Mouse (Mus musculus) heart, adult 2 months (tissue): ENCODE measurements at regions not wholly inside any gene's neighbourhood (a gene's known extent, or its start where the extent isn't known, plus 50 kb on each side); places are given as distances from the start of the nearest gene placed in this dataset.
A peak's percentile ranks its signal among the peaks of the same experiment; 100 is the strongest.

Experiments used
- CTCF ChIP-seq: fragments of 200-600 bp; IDR thresholded peaks from 2 replicates; pipeline ENCODE4 v1.8.1; 2022; ENCODE audit warnings: antibody characterized with exemption, mild to moderate bottlenecking, moderate library complexity
- EP300 ChIP-seq: fragments of 200-500 bp; IDR thresholded peaks from 2 replicates; pipeline ENCODE4 v1.6.1; 2011; ENCODE audit warnings: low read depth, low read length, control low read depth; ENCODE audit not compliant: insufficient read depth
- POLR2A ChIP-seq: fragments of 200-500 bp; IDR thresholded peaks from 2 replicates; pipeline ENCODE4 v1.6.1; 2011; ENCODE audit warnings: mild to moderate bottlenecking, low read depth, low read length, control low read depth; ENCODE audit not compliant: insufficient read depth

DNA sequence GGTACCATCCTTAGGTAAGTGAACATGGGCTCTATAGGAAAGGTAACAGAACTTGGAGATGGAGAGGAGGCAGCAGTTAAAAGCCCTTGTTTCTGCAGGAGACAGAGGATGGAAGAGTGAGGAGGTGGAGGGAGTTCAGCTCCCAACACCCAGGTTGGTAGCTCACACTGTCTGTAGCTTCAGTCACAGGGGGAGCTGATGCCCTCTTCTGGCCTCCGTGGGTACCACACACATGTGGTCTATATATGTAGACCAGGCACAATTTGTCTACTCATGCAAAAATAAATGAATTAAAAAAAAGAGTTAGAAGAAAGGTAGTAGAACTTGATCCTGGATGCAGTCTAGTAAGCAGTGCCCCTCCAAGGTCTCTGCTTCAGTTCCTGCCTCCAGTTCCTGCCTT is 173.3 kb downstream of the Gm10260 start:
- TF ChIP-seq CTCF (peak; percentile 37), POLR2A (no peak), EP300 (no peak)
